Mouse (Mus musculus) liver, postnatal 0 days (tissue): ENCODE results near the gene Pex7. TPM values are rescaled to one million over a fixed set of nuclear protein-coding genes. Genes with fewer than 3 reads are reported as not detected.

Experiments used
- ATAC-seq: fragments of 200-750 bp; cut with Nextera tagmentation; 2 replicates; pipeline ENCODE4 v1.8.0; 2017; ENCODE audit warnings: mild to moderate bottlenecking, moderate library complexity
- DNase-seq: peaks from one replicate; pipeline ENCODE4 v3.0.0-alpha.2; 2016
- H3K27ac ChIP-seq: fragments of 300-500 bp; sonication (generic); 2 replicates; pipeline ENCODE4 v1.5.1; 2014; ENCODE audit warnings: antibody characterized with exemption, moderate library complexity, mild to moderate bottlenecking, low read depth
- H3K27me3 ChIP-seq: fragments of 300-500 bp; sonication (generic); 2 replicates; pipeline ENCODE4 v1.6.1; 2014; ENCODE audit warnings: low read length, control low read depth, mixed read lengths; ENCODE audit not compliant: insufficient read depth
- H3K36me3 ChIP-seq: fragments of 300-500 bp; sonication (generic); replicated peaks from 2 replicates; pipeline ENCODE4 v1.6.1; 2014; ENCODE audit warnings: mild to moderate bottlenecking, control low read depth, low read length, moderate library complexity, mixed read lengths; ENCODE audit not compliant: insufficient read depth
- H3K4me1 ChIP-seq: fragments of 300-500 bp; sonication (generic); 2 replicates; pipeline ENCODE4 v1.6.1; 2014; ENCODE audit warnings: antibody characterized with exemption, mild to moderate bottlenecking, control low read depth; ENCODE audit not compliant: insufficient read depth
- H3K4me2 ChIP-seq: fragments of 300-500 bp; sonication (generic); 2 replicates; pipeline ENCODE4 v1.6.1; 2014; ENCODE audit warnings: low read depth, mild to moderate bottlenecking, low read length, moderate library complexity, mixed read lengths
- H3K4me3 ChIP-seq: fragments of 300-500 bp; sonication (generic); 2 replicates; pipeline ENCODE4 v1.5.1; 2014; ENCODE audit warnings: low read depth, low read length
- H3K9ac ChIP-seq: fragments of 300-500 bp; sonication (generic); replicated peaks from 2 replicates; pipeline ENCODE4 v1.6.1; 2014; ENCODE audit warnings: mild to moderate bottlenecking, moderate library complexity
- H3K9me3 ChIP-seq: fragments of 300-500 bp; sonication (generic); 2 replicates; pipeline ENCODE4 v1.6.1; 2016; ENCODE audit warnings: mild to moderate bottlenecking, control low read depth, low read length, mixed read lengths
- CTCF ChIP-seq: sonication (generic); IDR thresholded peaks from 2 replicates; pipeline ENCODE4 v1.5.1; 2016; ENCODE audit warnings: antibody characterized with exemption, low read depth
- EP300 ChIP-seq: IDR thresholded peaks from 2 replicates; pipeline ENCODE4 v1.6.1; 2016; ENCODE audit warnings: antibody characterized with exemption, low read depth, mild to moderate bottlenecking
- WGBS: fragments of 180-500 bp; shearing (Covaris S2); extraction: QIAGEN DNeasy Blood & Tissue Kit; methylation state at CpG from one replicate; pipeline ENCODE4 v1.1.7; 2014; ENCODE audit not compliant: insufficient replicate concordance; 5-methylcytosine and 5-hydroxymethylcytosine counted together
- polyA plus RNA-seq: library from polyadenylated mRNA; unstranded; fragments of >200 nt; fragmentation: Nextera tagmentation; extraction: Ambion mirVana; gene quantifications from 2 replicates; pipeline ENCODE4 v1.2.1, GENCODE M21; 2015

Gene Pex7
- polyA plus RNA-seq, 1 experiment from 2014 or later, result 51.4 TPM

GRCm38 (mm10) chr10:19924256-19924655 lies 16.8 kb upstream of the Pex7 start:
- no peaks in the 10 kb centered on the region for H3K4me1 ChIP-seq
- H3K9ac ChIP-seq, result no peak overlapping the region
- no peak overlapping the region for H3K27ac ChIP-seq
- ATAC-seq, result no peak
- 79% methylated on average over 2 of the region's 2 CpGs for WGBS
- TF ChIP-seq CTCF (no peak), EP300 (no peak)
- no peak overlapping the region for H3K4me2 ChIP-seq
- H3K27me3 ChIP-seq, result no peaks in the 10 kb centered on the region
- no peaks in the 10 kb centered on the region for H3K36me3 ChIP-seq
- no peak for DNase-seq
- H3K4me3 ChIP-seq, result no peak overlapping the region
- H3K9me3 ChIP-seq, result no peaks in the 10 kb centered on the region

GRCm38 (mm10) chr10:19922410-19922809 lies 14.9 kb upstream of the Pex7 start:
- no peak overlapping the region for H3K9ac ChIP-seq
- DNase-seq (no peak), ATAC-seq (no peak)
- no peak overlapping the region for H3K4me3 ChIP-seq
- TF ChIP-seq CTCF (no peak), EP300 (no peak)
- WGBS, result 60% methylated on average over 4 of the region's 4 CpGs
- no peak overlapping the region for H3K4me2 ChIP-seq
- no peaks in the 10 kb centered on the region for H3K27me3 ChIP-seq
- no peak overlapping the region for H3K27ac ChIP-seq
- no peaks in the 10 kb centered on the region for H3K9me3 ChIP-seq
- no peaks in the 10 kb centered on the region for H3K4me1 ChIP-seq
- H3K36me3 ChIP-seq, result no peaks in the 10 kb centered on the region

DNA sequence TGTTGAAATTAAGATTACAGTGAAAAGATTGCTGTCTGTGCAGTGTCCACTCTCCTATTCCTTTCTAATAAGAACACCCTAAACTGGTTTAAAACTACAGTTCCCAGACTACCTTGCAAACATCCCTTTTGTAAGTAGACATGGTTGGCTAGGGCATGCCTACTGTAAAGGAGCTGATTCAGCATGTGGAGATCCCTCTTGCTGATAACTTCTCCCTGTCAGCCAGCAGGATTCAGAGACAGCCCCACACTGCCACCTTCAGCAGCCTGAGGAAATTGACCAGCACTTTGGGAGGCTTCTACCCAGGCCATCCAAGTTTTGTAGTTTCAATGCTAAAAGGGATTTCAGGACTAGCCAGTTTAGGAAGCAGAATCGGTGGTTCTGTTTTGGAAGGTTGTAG lies 7.8 kb upstream of the Pex7 start:
- Histone ChIP-seq H3K4me2 (no peak overlapping the region), H3K27me3 (no peaks in the 10 kb centered on the region), H3K9me3 (no peaks in the 10 kb centered on the region), H3K36me3 (no peaks in the 10 kb centered on the region), H3K4me3 (no peak overlapping the region), H3K27ac (no peak overlapping the region), H3K9ac (no peak overlapping the region), H3K4me1 (no peaks in the 10 kb centered on the region)
- peak; percentile 69 for DNase-seq
- ATAC-seq, result peak; percentile 89
- TF ChIP-seq CTCF, result peak; percentile 72
- no peak for TF ChIP-seq EP300
- WGBS, result 31% methylated on average over 1 of the region's 1 CpGs

DNA sequence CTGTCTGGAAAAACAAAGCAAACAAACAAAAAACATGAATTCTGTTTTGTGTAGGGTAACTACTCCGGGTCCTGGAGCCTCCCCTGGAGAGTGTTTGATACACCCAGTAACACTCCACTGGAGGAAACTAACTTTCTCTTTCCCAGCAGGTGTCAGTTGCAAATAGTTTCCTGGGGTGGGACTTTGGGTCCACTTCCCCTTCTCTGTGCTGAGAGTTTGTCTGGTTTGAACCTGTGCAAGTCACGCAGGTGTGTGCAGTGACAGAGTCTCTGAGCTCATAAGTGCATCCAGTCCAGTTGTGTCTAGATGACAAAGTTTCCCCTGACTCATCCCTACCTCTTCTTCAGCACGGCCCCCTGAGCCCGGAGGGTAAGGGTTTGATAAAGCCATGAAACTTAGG lies 6.3 kb upstream of the Pex7 start:
- no peak overlapping the region for H3K27ac ChIP-seq
- H3K9ac ChIP-seq, result no peak overlapping the region
- ATAC-seq, result no peak
- no peaks in the 10 kb centered on the region for H3K36me3 ChIP-seq
- TF ChIP-seq CTCF, result no peak
- TF ChIP-seq EP300, result no peak
- DNase-seq, result no peak
- H3K4me3 ChIP-seq, result no peak overlapping the region
- no peaks in the 10 kb centered on the region for H3K27me3 ChIP-seq
- H3K9me3 ChIP-seq, result no peaks in the 10 kb centered on the region
- no peaks in the 10 kb centered on the region for H3K4me1 ChIP-seq
- WGBS, result 40% methylated on average over 4 of the region's 4 CpGs
- no peak overlapping the region for H3K4me2 ChIP-seq

DNA sequence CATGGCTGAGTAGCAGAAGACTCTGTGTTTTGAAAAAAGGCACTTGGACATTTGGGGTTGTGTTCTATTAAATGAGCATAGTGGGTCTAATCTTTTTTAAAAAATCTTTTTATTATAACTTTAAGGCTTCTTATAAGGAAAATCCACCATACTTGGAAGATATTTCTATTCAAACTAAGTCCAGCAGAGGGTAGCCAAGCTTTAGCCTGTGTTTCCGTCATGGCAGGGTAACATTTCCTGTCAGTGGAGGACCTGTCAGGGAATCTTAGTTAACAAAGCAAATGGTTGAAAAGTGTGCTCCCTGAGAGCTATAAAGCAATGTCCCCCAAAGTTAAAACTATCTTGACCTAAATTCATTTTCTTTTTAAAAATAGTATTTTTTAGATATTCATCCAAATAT lies 4.1 kb upstream of the Pex7 start:
- Histone ChIP-seq H3K27me3 (no peaks in the 10 kb centered on the region), H3K4me2 (no peak overlapping the region), H3K9ac (no peak overlapping the region), H3K4me3 (no peak overlapping the region), H3K4me1 (peaks cover 4% of the 10 kb centered on the region; the same call in 1 of the 2 replicates), H3K36me3 (no peaks in the 10 kb centered on the region), H3K27ac (no peak overlapping the region), H3K9me3 (no peaks in the 10 kb centered on the region)
- no peak for ATAC-seq
- WGBS, result 40% methylated on average over 1 of the region's 1 CpGs
- peak; percentile 60 for TF ChIP-seq CTCF
- TF ChIP-seq EP300, result no peak
- DNase-seq, result no peak

DNA sequence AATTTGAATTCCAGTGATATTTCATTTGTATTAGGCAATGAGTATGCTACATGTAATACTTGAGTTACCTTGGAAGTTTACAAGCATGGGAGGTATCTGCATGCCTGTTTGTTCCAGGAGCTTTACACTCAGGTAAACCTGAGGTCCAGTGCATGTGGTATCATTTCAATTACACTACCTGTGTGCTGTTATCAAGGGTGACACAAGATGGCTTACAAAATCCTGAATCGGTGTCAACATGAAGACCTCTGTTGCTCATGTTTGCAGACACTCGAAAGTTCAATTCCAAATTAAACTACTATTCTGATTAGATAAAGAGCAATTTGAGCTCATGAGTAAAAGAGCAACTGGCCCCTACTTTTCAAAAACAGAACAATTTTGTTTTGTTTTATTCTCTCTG lies 3.0 kb upstream of the Pex7 start:
- no peak overlapping the region for H3K4me3 ChIP-seq
- DNase-seq (no peak), ATAC-seq (no peak)
- no peak overlapping the region for H3K27ac ChIP-seq
- no peaks in the 10 kb centered on the region for H3K36me3 ChIP-seq
- peaks cover 5% of the 10 kb centered on the region; the same call in 1 of the 2 replicates for H3K4me1 ChIP-seq
- TF ChIP-seq CTCF, result no peak
- TF ChIP-seq EP300, result no peak
- H3K9ac ChIP-seq, result no peak overlapping the region
- no peaks in the 10 kb centered on the region for H3K9me3 ChIP-seq
- no peak overlapping the region for H3K4me2 ChIP-seq
- whole genome bisulfite sequencing, result 73% methylated on average over 2 of the region's 2 CpGs
- H3K27me3 ChIP-seq, result no peaks in the 10 kb centered on the region

- ATAC-seq (peak; percentile 59), DNase-seq (no peak)
- H3K27ac ChIP-seq, result peak overlapping the region; percentile 98
- 61% methylated on average over 2 of the region's 2 CpGs for WGBS
- H3K36me3 ChIP-seq, result 0 out of 2 replicates have a peak, but pooled peaks cover 5% of the 10 kb centered on the region
- H3K4me1 ChIP-seq, result peaks cover 6% of the 10 kb centered on the region; the same call in 1 of the 2 replicates
- H3K4me3 ChIP-seq, result 0 out of 2 replicates have a peak overlapping the region, but pooled peaks have one; percentile 79
- no peak for TF ChIP-seq CTCF
- TF ChIP-seq EP300, result no peak
- H3K9me3 ChIP-seq, result no peaks in the 10 kb centered on the region
- peak overlapping the region; percentile 59 for H3K4me2 ChIP-seq
- H3K9ac ChIP-seq, result no peak overlapping the region
- H3K27me3 ChIP-seq, result no peaks in the 10 kb centered on the region
These were observed 587 bp upstream of the Pex7 start for GRCm38 (mm10) chr10:19908076-19908475.
